Mouse (Mus musculus): ENCODE data around the gene Ifnlr1. TPM values are rescaled to one million over a fixed set of nuclear protein-coding genes. Genes with fewer than 3 reads are reported as not detected.
"Not testable (repeated sequence)": the region's sequence is repeated elsewhere in the genome, so short reads cannot be mapped to it uniquely, and the experiment has no call there.

The Ifnlr1 gene
- 1.8 TPM in 2 replicates for polyA plus RNA-seq (2015; fragmentation: Nextera tagmentation; extraction: Ambion mirVana)

GRCm38 (mm10) chr4:135685906-135686567, at the start of gene Ifnlr1:
Gene Ifnlr1 (plus strand): TSS chr4:135686287.
- peak within 1 kb of the TSS; percentile 23; the same call in 1 of the 2 replicates for H3K27ac ChIP-seq
- under 1% methylated on average over 41 of the region's 41 CpGs for WGBS
- H3K9me3 ChIP-seq, result no peaks in the 10 kb centered on the region
- H3K9ac ChIP-seq, result peak within 1 kb of the TSS; percentile 78
- H3K4me3 ChIP-seq, result peak within 1 kb of the TSS; percentile 62
- H3K36me3 ChIP-seq, result no peaks in the 10 kb centered on the region
- peaks cover 3% of the 10 kb centered on the region; the same call in 1 of the 2 replicates for H3K4me1 ChIP-seq
- peak within 1 kb of the TSS; percentile 99 for H3K4me2 ChIP-seq
- H3K27me3 ChIP-seq, result peaks cover 60% of the 10 kb centered on the region
- ATAC-seq (ENCODE audit: insufficient number of reproducible peaks, insufficient read depth, low FRiP score, low TSS enrichment, low read depth), result 0 out of 2 replicates have a peak, but pooled peaks have one; percentile 39

- not testable (repeated sequence) for H3K9me3 ChIP-seq; H3K27me3 ChIP-seq; H3K4me2 ChIP-seq; H3K9ac ChIP-seq; H3K27ac ChIP-seq; H3K4me3 ChIP-seq; H3K36me3 ChIP-seq; ATAC-seq (ENCODE audit: insufficient number of reproducible peaks, insufficient read depth, low FRiP score, low TSS enrichment, low read depth)
- 73% methylated on average over 8 of the region's 8 CpGs for WGBS
- peaks cover 22% of the 10 kb centered on the region for H3K4me1 ChIP-seq
Observed at GRCm38 (mm10) chr4:135641302-135642079, 44.6 kb upstream of the Ifnlr1 start.

- Histone ChIP-seq H3K9me3 (peaks cover 4% of the 10 kb centered on the region; the same call in 1 of the 2 replicates), H3K4me2 (0 out of 2 replicates have a peak overlapping the region, but pooled peaks have one; percentile 9), H3K36me3 (no peaks in the 10 kb centered on the region), H3K27me3 (no peaks in the 10 kb centered on the region), H3K4me3 (no peak overlapping the region), H3K9ac (peak overlapping the region; percentile 3; the same call in 1 of the 2 replicates), H3K4me1 (peaks cover 22% of the 10 kb centered on the region), H3K27ac (peak overlapping the region; percentile 76)
- 35% methylated on average over 12 of the region's 12 CpGs for WGBS
- peak; percentile 53; the same call in 1 of the 2 replicates for ATAC-seq (ENCODE audit: insufficient number of reproducible peaks, insufficient read depth, low FRiP score, low TSS enrichment, low read depth)
Observed at GRCm38 (mm10) chr4:135645022-135645637, 41.0 kb upstream of the Ifnlr1 start.

GRCm38 (mm10) chr4:135652966-135653607, 33.0 kb upstream of the Ifnlr1 start:
- Histone ChIP-seq H3K9ac (0 out of 2 replicates have a peak overlapping the region, but pooled peaks have one; percentile 21), H3K4me1 (peaks cover 55% of the 10 kb centered on the region), H3K9me3 (no peaks in the 10 kb centered on the region), H3K4me3 (no peak overlapping the region), H3K4me2 (peak overlapping the region; percentile 42), H3K36me3 (no peaks in the 10 kb centered on the region), H3K27me3 (no peaks in the 10 kb centered on the region), H3K27ac (peak overlapping the region; percentile 85)
- peak; percentile 52; the same call in 1 of the 2 replicates for ATAC-seq (ENCODE audit: insufficient number of reproducible peaks, insufficient read depth, low FRiP score, low TSS enrichment, low read depth)
- 18% methylated on average over 11 of the region's 11 CpGs for WGBS

GRCm38 (mm10) chr4:135653956-135654355, 32.1 kb upstream of the Ifnlr1 start:
- H3K4me3 ChIP-seq, result no peak overlapping the region
- H3K4me1 ChIP-seq, result peaks cover 64% of the 10 kb centered on the region
- no peaks in the 10 kb centered on the region for H3K9me3 ChIP-seq
- peak overlapping the region; percentile 85 for H3K27ac ChIP-seq
- H3K27me3 ChIP-seq, result no peaks in the 10 kb centered on the region
- 90% methylated on average over 7 of the region's 7 CpGs for WGBS
- H3K9ac ChIP-seq, result no peak overlapping the region
- H3K4me2 ChIP-seq, result no peak overlapping the region
- ATAC-seq (ENCODE audit: insufficient number of reproducible peaks, insufficient read depth, low FRiP score, low TSS enrichment, low read depth), result no peak
- no peaks in the 10 kb centered on the region for H3K36me3 ChIP-seq

- peak overlapping the region; percentile 2; the same call in 1 of the 2 replicates for H3K9ac ChIP-seq
- no peak for ATAC-seq (ENCODE audit: insufficient number of reproducible peaks, insufficient read depth, low FRiP score, low TSS enrichment, low read depth)
- no peaks in the 10 kb centered on the region for H3K9me3 ChIP-seq
- WGBS, result 11% methylated on average over 7 of the region's 7 CpGs
- peak overlapping the region; percentile 85 for H3K27ac ChIP-seq
- peaks cover 70% of the 10 kb centered on the region for H3K4me1 ChIP-seq
- no peak overlapping the region for H3K4me3 ChIP-seq
- H3K4me2 ChIP-seq, result peak overlapping the region; percentile 34
- H3K27me3 ChIP-seq, result no peaks in the 10 kb centered on the region
- H3K36me3 ChIP-seq, result no peaks in the 10 kb centered on the region
Observed at GRCm38 (mm10) chr4:135655499-135655898, 30.6 kb upstream of the Ifnlr1 start.

- Histone ChIP-seq H3K36me3 (no peaks in the 10 kb centered on the region), H3K27ac (peak overlapping the region; percentile 85), H3K4me2 (peak overlapping the region; percentile 34), H3K4me1 (peaks cover 74% of the 10 kb centered on the region), H3K4me3 (no peak overlapping the region), H3K9ac (peak overlapping the region; percentile 41; the same call in 1 of the 2 replicates), H3K9me3 (no peaks in the 10 kb centered on the region), H3K27me3 (no peaks in the 10 kb centered on the region)
- ATAC-seq (ENCODE audit: insufficient number of reproducible peaks, insufficient read depth, low FRiP score, low TSS enrichment, low read depth), result peak; percentile 17; the same call in 1 of the 2 replicates
- WGBS, result 22% methylated on average over 10 of the region's 10 CpGs
Observed at GRCm38 (mm10) chr4:135656094-135656589, 29.9 kb upstream of the Ifnlr1 start.

- no peaks in the 10 kb centered on the region for H3K9me3 ChIP-seq
- no peak overlapping the region; the same call in 1 of the 2 replicates for H3K9ac ChIP-seq
- no peak overlapping the region for H3K4me2 ChIP-seq
- peaks cover 68% of the 10 kb centered on the region for H3K4me1 ChIP-seq
- no peaks in the 10 kb centered on the region for H3K36me3 ChIP-seq
- H3K27ac ChIP-seq, result peak overlapping the region; percentile 75
- whole genome bisulfite sequencing, result 30% methylated on average over 5 of the region's 5 CpGs
- H3K4me3 ChIP-seq, result no peak overlapping the region
- no peaks in the 10 kb centered on the region for H3K27me3 ChIP-seq
- ATAC-seq (ENCODE audit: insufficient number of reproducible peaks, insufficient read depth, low FRiP score, low TSS enrichment, low read depth), result no peak
Observed at GRCm38 (mm10) chr4:135658484-135658883, 27.6 kb upstream of the Ifnlr1 start.

- Histone ChIP-seq H3K4me3 (no peak overlapping the region), H3K4me2 (no peak overlapping the region), H3K9me3 (no peaks in the 10 kb centered on the region), H3K9ac (no peak overlapping the region), H3K27me3 (no peaks in the 10 kb centered on the region), H3K27ac (peak overlapping the region; percentile 75), H3K4me1 (peaks cover 64% of the 10 kb centered on the region), H3K36me3 (no peaks in the 10 kb centered on the region)
- 69% methylated on average over 12 of the region's 12 CpGs for WGBS
- no peak for ATAC-seq (ENCODE audit: insufficient number of reproducible peaks, insufficient read depth, low FRiP score, low TSS enrichment, low read depth)
Observed at GRCm38 (mm10) chr4:135658899-135659298, 27.2 kb upstream of the Ifnlr1 start.

GRCm38 (mm10) chr4:135661082-135661809, 24.8 kb upstream of the Ifnlr1 start:
- no peak overlapping the region for H3K27ac ChIP-seq
- no peak overlapping the region for H3K4me3 ChIP-seq
- H3K4me1 ChIP-seq, result peaks cover 50% of the 10 kb centered on the region
- no peak overlapping the region for H3K9ac ChIP-seq
- no peaks in the 10 kb centered on the region for H3K27me3 ChIP-seq
- WGBS, result 54% methylated on average over 6 of the region's 6 CpGs
- H3K36me3 ChIP-seq, result no peaks in the 10 kb centered on the region
- no peak for ATAC-seq (ENCODE audit: insufficient number of reproducible peaks, insufficient read depth, low FRiP score, low TSS enrichment, low read depth)
- H3K4me2 ChIP-seq, result no peak overlapping the region
- no peaks in the 10 kb centered on the region for H3K9me3 ChIP-seq

All from embryonic facial prominence, embryonic 13.5 days (tissue).